Mouse (Mus musculus): ENCODE measurements around the gene Ldhb.

- TF ChIP-seq POLR2A (IDR thresholded peaks at IDR 0.05; ENCODE audit: insufficient read length, low read depth) (no peak), MAX (IDR thresholded peaks at IDR 0.05; ENCODE audit: low read depth) (no peak), TCF3 (IDR thresholded peaks at IDR 0.05; ENCODE audit: insufficient read length, low read depth) (no peak), E2F4 (IDR thresholded peaks at IDR 0.05; ENCODE audit: insufficient read depth) (no peak), USF1 (IDR thresholded peaks at IDR 0.05; ENCODE audit: low read depth) (no peak), MYOG (IDR thresholded peaks at IDR 0.05; ENCODE audit: control insufficient read depth in 1 of 3, insufficient read depth in 1 of 3, insufficient read length in 2 of 3, low read depth in 2 of 3) (no peak), TCF12 (IDR thresholded peaks at IDR 0.05; ENCODE audit: insufficient read depth, poor library complexity, severe bottlenecking) (no peak)
These were observed 35.9 kb upstream of the Ldhb start for GRCm38 (mm10) chr6:142543648-142544047.

All from myocyte (in vitro differentiated cells).